Mouse (Mus musculus) lung, postnatal 36 days (tissue): Measurements from ENCODE around the gene Sdccag8.
"Not testable (repeated sequence)": the region's sequence is repeated elsewhere in the genome, so short reads cannot be mapped to it uniquely, and the experiment has no call there.

Experiments used
- DNase-seq: peaks from one replicate; pipeline ENCODE4 v3.0.0; 2022; ENCODE audit warnings: mixed read lengths

The Sdccag8 gene

DNA sequence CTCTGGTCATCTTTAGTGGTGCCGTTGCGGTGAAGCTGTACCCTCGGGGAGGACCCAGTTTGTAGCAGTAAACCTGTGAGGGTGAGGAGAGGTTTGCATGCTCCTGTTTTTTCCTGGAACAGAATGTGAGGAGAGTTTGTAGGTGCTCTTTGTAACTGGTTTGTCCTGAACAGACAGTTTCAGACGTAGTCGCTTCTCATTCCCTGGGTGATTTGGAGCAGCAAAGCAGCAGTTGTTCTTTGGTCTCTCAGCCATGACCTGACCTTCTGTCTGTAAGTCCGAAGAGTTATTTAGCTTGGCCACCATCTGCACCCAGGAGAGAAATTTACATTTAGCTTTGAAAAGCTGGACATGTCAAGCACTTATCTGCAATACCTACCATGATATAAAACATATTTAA lies 65.2 kb downstream of the Sdccag8 start:
- no peak for DNase-seq

DNA sequence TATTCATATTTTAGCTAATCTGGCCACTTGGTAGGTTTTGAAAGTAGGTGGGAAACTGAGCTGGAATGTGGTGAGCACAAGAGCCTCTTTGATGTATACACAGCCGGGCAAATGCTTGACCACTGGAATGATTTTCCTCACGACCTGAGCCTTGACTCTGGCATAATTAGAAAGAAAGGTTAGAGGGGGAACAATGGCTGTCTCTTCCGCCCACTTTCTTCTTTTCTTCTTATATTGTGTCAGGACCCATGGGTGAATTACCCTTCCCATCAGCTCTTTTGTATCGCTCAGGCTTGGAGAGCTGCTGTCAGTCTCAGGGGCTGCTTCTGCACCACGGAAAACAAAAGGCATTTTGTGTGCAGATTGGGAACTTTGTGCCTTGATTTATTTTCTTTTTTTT lies 65.6 kb downstream of the Sdccag8 start:
- DNase-seq = no peak

DNA sequence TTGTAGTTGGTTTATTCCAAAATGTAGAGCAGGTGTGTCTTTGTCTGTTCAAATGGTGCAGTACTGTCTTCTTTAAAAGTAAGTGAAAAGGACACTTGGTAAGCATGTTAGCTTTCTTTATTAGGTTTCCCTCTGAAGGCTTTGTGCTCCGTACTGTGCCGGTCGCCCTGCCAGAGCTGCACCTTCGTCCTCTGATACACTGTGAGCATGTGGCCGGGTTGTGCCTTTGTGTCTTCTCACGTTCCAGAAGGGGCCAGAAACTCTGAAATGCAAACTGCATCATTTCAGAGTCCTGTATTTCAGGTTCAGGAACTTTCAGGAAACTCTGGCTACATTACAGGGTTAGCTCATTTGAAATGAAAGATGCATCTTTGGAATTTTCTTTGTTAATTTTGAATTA lies 66.5 kb downstream of the Sdccag8 start:
- DNase-seq = no peak

- no peak for DNase-seq
These were observed 70.9 kb downstream of the Sdccag8 start for GRCm38 (mm10) chr1:176885207-176885933.

- DNase-seq = no peak
These were observed 71.5 kb downstream of the Sdccag8 start for GRCm38 (mm10) chr1:176886002-176886401.

DNA sequence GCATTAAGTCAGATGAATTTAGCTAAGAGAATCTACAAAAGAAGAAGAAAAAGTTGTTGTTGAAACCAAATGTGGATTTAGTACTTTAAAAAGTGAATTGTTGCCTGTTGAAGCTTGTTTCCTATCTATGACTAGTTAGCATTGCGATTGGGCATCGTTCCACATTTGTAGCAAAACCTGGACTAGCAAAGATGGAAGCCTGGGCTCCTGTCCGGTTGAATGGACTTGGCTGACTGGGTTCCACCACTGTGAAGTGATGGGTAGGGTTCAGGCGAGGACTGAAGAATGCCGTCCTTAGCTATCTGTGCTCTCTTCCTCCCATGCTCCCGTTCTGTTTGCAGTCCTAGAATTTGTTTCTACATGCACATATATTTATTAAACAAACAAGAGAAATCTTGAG lies 89.3 kb downstream of the Sdccag8 start:
- DNase-seq = no peak

- no peak for DNase-seq
These were observed 101.5 kb downstream of the Sdccag8 start for GRCm38 (mm10) chr1:176915946-176916345.

- no peak for DNase-seq
These were observed 105.0 kb downstream of the Sdccag8 start for GRCm38 (mm10) chr1:176919486-176919885.

GRCm38 (mm10) chr1:176922842-176923241 lies 108.4 kb downstream of the Sdccag8 start:
- DNase-seq = no peak

- DNase-seq = peak; percentile 7
These were observed 111.5 kb downstream of the Sdccag8 start for GRCm38 (mm10) chr1:176926009-176926408.

GRCm38 (mm10) chr1:176927312-176927711 lies 112.9 kb downstream of the Sdccag8 start:
- DNase-seq = no peak

GRCm38 (mm10) chr1:176929710-176930109 lies 115.2 kb downstream of the Sdccag8 start:
- DNase-seq = no peak

GRCm38 (mm10) chr1:176930574-176930973 lies 116.1 kb downstream of the Sdccag8 start:
- no peak for DNase-seq

- no peak for DNase-seq
These were observed 116.6 kb downstream of the Sdccag8 start for GRCm38 (mm10) chr1:176930981-176931500.

- DNase-seq = no peak
These were observed 117.1 kb downstream of the Sdccag8 start for GRCm38 (mm10) chr1:176931511-176931910.

- DNase-seq = no peak
These were observed 118.0 kb downstream of the Sdccag8 start for GRCm38 (mm10) chr1:176932320-176932950.

GRCm38 (mm10) chr1:176933319-176933718 lies 118.9 kb downstream of the Sdccag8 start:
- no peak for DNase-seq

DNA sequence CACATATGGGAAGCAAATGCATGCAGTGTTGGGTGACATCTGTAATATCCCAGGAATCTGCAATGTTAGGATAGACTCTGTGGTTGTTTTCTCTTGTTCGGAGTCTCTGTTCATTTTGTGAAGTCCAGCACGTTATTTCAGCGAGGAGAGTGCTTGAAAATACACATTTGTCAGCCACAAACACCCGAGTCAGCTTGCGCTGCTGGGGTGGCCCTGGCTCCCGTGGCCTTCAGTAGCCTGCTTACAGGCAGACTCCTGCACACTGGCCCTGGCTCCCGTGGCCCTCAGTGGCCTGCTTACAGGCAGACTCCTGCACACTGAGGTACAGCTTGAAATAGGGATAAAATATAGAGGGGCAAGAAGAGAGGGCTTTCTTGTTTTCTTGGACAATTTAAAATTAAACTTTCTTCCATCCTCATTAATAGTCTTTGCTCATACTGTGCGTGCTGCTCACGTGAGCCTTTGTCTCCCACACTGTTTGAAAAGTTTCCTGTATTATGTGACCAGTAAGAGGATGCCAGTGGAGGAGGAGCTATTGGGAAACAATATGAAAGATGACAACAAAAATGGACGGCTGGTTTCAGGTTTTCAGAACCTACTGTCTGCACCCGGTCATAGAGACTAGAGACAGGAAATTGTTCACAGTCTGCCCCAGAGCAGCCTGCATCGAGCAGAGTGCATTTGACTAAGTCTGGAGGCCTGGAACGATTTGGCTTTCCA lies 119.7 kb downstream of the Sdccag8 start:
- no peak for DNase-seq

DNA sequence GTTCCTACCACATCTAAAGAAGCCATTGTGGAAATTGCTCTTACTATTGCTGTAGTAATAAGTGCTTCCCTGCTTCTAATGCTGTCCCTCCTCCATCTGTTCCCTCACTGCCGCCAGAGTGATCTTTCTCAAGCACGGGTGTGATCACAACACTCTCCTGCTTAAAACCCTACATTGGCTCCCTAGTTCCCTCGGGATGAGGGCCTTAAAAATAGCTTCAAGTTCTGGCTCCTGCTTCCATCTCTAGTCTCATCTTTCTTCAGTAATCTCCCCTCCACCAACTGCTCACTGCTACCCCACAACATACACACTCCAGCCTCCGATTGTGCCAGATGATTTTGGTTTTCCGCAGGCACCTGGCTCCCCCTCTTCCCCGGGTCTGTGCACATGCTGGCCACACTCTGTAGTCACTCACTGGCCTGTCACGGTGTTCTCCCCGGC lies 125.5 kb downstream of the Sdccag8 start:
- no peak for DNase-seq

DNA sequence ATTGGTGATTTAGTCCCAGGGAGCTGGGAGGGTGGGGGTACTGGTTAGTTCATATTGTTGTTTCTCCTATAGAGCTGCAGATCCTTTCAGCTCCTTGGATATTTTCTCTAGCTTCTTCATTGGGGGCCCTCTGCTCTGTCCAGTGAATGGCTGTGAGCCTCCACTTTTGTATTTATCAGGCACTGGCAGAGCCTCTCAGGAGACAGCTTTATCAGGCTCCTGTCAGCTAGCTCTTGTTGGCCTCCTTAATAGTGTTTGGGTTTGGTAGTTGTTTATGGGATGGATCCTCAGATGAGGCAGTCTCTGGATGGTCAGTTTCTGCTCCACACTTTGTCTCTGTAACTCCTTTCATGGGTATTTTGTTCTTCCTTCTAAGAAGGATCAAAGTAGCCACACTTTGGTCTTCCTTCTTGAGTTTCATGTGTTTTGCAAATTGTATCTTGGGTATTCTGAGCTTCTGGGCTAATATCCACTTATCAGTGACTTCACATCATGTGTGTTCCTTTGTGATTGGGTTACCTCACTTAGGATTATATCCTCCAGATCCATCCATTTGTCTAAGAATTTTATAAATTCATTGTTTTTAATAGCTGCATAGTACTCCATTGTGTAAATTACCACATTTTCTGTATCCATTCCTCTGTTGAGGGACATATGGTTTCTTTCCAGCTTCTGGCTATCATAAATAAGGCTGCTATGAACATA lies 127.0 kb downstream of the Sdccag8 start:
- not testable (repeated sequence) for DNase-seq

- no peak for DNase-seq
These were observed 128.7 kb downstream of the Sdccag8 start for GRCm38 (mm10) chr1:176943126-176943525.

GRCm38 (mm10) chr1:176943987-176944386 lies 129.5 kb downstream of the Sdccag8 start:
- no peak for DNase-seq
